Mouse (Mus musculus): ENCODE data around the gene B4galt2. TPM values are rescaled to one million over a fixed set of nuclear protein-coding genes. Genes with fewer than 3 reads are reported as not detected.

B4galt2 gene
- polyA plus RNA-seq, 1 experiment, result 0.23 TPM

GRCm38 (mm10) chr4:117837271-117837670, 46.0 kb downstream of the B4galt2 start:
- TF ChIP-seq TAL1 (IDR thresholded peaks at IDR 0.05; ENCODE audit: low read length), result no peak
- TF ChIP-seq GATA1 (IDR thresholded peaks at IDR 0.05; ENCODE audit: low read length), result no peak
- peaks cover 70% of the 10 kb centered on the region for H3K36me3 ChIP-seq (ENCODE audit: control insufficient read depth)
- peaks cover 84% of the 10 kb centered on the region for H3K4me1 ChIP-seq (ENCODE audit: control insufficient read depth)
- H3K9me3 ChIP-seq (ENCODE audit: control insufficient read depth, low read length), result no peaks in the 10 kb centered on the region
- no peaks in the 10 kb centered on the region for H3K27me3 ChIP-seq (ENCODE audit: control insufficient read depth)
- H3K4me3 ChIP-seq (replicated peaks), result peak overlapping the region; percentile 74

DNA sequence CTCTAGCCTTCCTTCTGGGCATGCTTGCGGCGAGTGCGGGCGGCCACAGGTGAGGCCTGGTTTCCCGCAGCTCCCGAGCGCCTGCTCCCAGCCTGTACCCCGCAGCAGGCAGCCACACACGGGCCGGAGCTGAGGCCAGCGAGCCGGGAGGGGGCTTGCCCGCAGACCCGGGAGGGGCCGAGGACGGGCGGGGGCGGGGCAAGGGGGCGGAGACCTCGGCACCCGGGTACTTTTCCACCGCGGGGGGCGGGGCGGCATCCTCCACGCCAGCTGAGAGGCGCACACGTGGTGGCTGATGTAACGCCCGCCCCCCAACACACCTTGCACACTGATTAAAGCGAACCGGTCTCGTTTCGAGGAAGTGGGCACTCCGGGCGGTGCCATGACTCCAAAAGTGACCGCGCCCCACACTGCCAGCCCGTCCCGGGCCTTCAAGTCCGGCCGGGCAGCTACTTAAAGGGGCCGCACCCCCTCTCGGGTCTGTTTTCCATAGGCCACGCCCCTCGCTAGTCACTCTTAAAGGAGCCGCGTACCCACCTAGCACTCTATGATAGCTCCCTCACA, 47.0 kb downstream of the B4galt2 start:
- H3K4me1 ChIP-seq (ENCODE audit: control insufficient read depth), result peaks cover 84% of the 10 kb centered on the region
- no peaks in the 10 kb centered on the region for H3K27me3 ChIP-seq (ENCODE audit: control insufficient read depth)
- H3K36me3 ChIP-seq (ENCODE audit: control insufficient read depth), result peaks cover 65% of the 10 kb centered on the region
- no peaks in the 10 kb centered on the region for H3K9me3 ChIP-seq (ENCODE audit: control insufficient read depth, low read length)
- TF ChIP-seq GATA1 (IDR thresholded peaks at IDR 0.05; ENCODE audit: low read length), result no peak
- no peak for TF ChIP-seq TAL1 (IDR thresholded peaks at IDR 0.05; ENCODE audit: low read length)
- peak overlapping the region; percentile 74 for H3K4me3 ChIP-seq (replicated peaks)

GRCm38 (mm10) chr4:117835531-117836111, 47.7 kb downstream of the B4galt2 start:
- Histone ChIP-seq H3K4me3 (replicated peaks) (peak overlapping the region; percentile 74), H3K4me1 (ENCODE audit: control insufficient read depth) (peaks cover 84% of the 10 kb centered on the region), H3K27me3 (ENCODE audit: control insufficient read depth) (no peaks in the 10 kb centered on the region), H3K9me3 (ENCODE audit: control insufficient read depth, low read length) (no peaks in the 10 kb centered on the region), H3K36me3 (ENCODE audit: control insufficient read depth) (peaks cover 65% of the 10 kb centered on the region)
- TF ChIP-seq TAL1 (IDR thresholded peaks at IDR 0.05; ENCODE audit: low read length), result peak; percentile 74
- TF ChIP-seq GATA1 (IDR thresholded peaks at IDR 0.05; ENCODE audit: low read length), result peak; percentile 78

GRCm38 (mm10) chr4:117834845-117835530, 48.3 kb downstream of the B4galt2 start:
- H3K9me3 ChIP-seq (ENCODE audit: control insufficient read depth, low read length), result no peaks in the 10 kb centered on the region
- H3K4me3 ChIP-seq (replicated peaks), result peak overlapping the region; percentile 74
- no peaks in the 10 kb centered on the region for H3K27me3 ChIP-seq (ENCODE audit: control insufficient read depth)
- H3K36me3 ChIP-seq (ENCODE audit: control insufficient read depth), result peaks cover 60% of the 10 kb centered on the region
- TF ChIP-seq GATA1 (IDR thresholded peaks at IDR 0.05; ENCODE audit: low read length), result no peak
- TF ChIP-seq TAL1 (IDR thresholded peaks at IDR 0.05; ENCODE audit: low read length), result no peak
- peaks cover 84% of the 10 kb centered on the region for H3K4me1 ChIP-seq (ENCODE audit: control insufficient read depth)

GRCm38 (mm10) chr4:117834457-117834844, 48.8 kb downstream of the B4galt2 start, which contains the start of gene Slc6a9:
TSS of gene Slc6a9 (plus strand) at chr4:117834506.
- TF ChIP-seq GATA1 (IDR thresholded peaks at IDR 0.05; ENCODE audit: low read length), result no peak
- no peak for TF ChIP-seq TAL1 (IDR thresholded peaks at IDR 0.05; ENCODE audit: low read length)
- Histone ChIP-seq H3K4me3 (replicated peaks) (peak within 1 kb of the TSS; percentile 74), H3K36me3 (ENCODE audit: control insufficient read depth) (peaks cover 55% of the 10 kb centered on the region), H3K27me3 (ENCODE audit: control insufficient read depth) (no peaks in the 10 kb centered on the region), H3K9me3 (ENCODE audit: control insufficient read depth, low read length) (no peaks in the 10 kb centered on the region), H3K4me1 (ENCODE audit: control insufficient read depth) (peaks cover 84% of the 10 kb centered on the region)

DNA sequence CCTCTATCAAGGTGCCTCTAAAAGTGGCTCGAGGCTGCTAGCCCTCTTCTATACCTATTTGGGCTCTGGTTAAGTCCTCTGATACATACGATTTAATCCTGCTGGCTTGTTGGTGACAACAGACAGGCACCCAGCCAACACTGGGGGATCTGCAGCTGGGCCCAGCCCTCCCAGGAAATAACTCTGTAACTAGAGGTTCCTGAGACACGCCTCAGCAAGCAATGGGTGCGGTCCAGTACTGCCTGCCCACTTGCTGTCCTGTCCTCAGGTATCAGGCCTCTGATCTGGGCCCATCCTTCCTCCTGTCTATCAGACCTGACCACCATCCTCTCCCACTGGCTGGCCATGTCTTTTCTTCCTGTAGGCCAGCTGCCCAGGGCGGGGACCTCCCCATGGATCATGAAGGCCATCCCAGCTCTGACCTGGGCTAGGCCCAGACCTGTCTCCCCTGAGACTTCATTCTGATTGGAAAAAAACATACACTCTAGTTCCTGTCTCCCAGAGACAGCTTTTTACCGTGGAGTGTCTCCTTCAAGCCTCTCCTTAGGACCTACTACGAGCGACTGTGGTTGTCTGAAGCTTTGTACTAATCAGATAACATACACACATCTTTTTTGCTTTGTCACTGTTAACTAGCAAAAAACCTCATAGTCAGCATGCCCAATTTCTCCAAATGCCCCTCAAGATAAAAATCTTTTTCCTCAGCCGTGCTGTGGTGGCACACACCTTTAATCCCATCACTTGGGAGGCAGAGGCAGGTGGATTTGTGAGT, 51.2 kb downstream of the B4galt2 start:
- peaks cover 77% of the 10 kb centered on the region for H3K4me1 ChIP-seq (ENCODE audit: control insufficient read depth)
- H3K4me3 ChIP-seq (replicated peaks), result peak overlapping the region; percentile 61
- no peaks in the 10 kb centered on the region for H3K9me3 ChIP-seq (ENCODE audit: control insufficient read depth, low read length)
- peaks cover 31% of the 10 kb centered on the region for H3K36me3 ChIP-seq (ENCODE audit: control insufficient read depth)
- TF ChIP-seq GATA1 (IDR thresholded peaks at IDR 0.05; ENCODE audit: low read length) (peak; percentile 91), TAL1 (IDR thresholded peaks at IDR 0.05; ENCODE audit: low read length) (no peak; the same call in 2 of the 3 replicates)
- peaks cover 21% of the 10 kb centered on the region for H3K27me3 ChIP-seq (ENCODE audit: control insufficient read depth)

DNA sequence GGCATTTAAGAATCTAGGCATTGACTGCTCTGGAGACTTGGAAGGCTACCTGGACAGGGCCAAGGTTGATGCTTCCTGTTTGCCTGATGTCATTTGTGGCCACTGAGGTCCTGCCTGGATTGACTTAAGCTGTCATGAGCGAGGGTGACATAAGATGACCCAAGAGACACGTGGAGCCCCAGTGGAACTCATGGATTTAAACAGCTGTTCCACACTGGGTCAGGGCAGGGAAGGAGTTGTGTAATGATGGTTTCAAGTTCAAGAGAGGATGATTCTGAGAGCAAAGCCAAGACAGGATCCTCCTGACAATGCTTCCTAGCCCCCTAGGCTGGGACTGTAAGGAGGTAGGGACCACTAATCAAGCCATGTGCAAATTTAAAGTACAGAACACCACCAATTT, 51.8 kb downstream of the B4galt2 start:
- H3K4me3 ChIP-seq (replicated peaks), result peak overlapping the region; percentile 61
- peaks cover 72% of the 10 kb centered on the region for H3K4me1 ChIP-seq (ENCODE audit: control insufficient read depth)
- peaks cover 25% of the 10 kb centered on the region for H3K36me3 ChIP-seq (ENCODE audit: control insufficient read depth)
- TF ChIP-seq GATA1 (IDR thresholded peaks at IDR 0.05; ENCODE audit: low read length), result no peak
- no peak for TF ChIP-seq TAL1 (IDR thresholded peaks at IDR 0.05; ENCODE audit: low read length)
- H3K27me3 ChIP-seq (ENCODE audit: control insufficient read depth), result peaks cover 27% of the 10 kb centered on the region
- H3K9me3 ChIP-seq (ENCODE audit: control insufficient read depth, low read length), result no peaks in the 10 kb centered on the region

DNA sequence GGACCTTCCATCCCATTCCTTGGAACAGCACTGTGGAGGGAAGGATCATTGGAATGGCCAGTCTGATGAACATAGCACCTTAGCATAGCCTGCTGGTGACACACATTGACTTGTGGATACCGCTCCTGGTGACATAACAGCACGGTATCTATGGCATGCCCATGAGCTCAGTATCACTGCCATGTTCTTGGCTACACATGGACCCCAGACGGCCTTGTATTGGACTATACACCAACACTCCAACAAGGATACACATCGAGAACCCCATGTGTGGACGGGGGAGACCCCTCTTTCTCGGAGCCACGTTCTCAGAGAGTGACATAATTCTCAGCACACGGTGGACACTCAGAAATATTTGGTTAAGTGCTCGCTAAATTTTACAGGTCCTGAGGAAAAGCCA, 52.5 kb downstream of the B4galt2 start:
- no peaks in the 10 kb centered on the region for H3K9me3 ChIP-seq (ENCODE audit: control insufficient read depth, low read length)
- TF ChIP-seq TAL1 (IDR thresholded peaks at IDR 0.05; ENCODE audit: low read length) (no peak), GATA1 (IDR thresholded peaks at IDR 0.05; ENCODE audit: low read length) (no peak)
- peak overlapping the region; percentile 61 for H3K4me3 ChIP-seq (replicated peaks)
- H3K4me1 ChIP-seq (ENCODE audit: control insufficient read depth), result peaks cover 72% of the 10 kb centered on the region
- H3K36me3 ChIP-seq (ENCODE audit: control insufficient read depth), result peaks cover 19% of the 10 kb centered on the region
- peaks cover 34% of the 10 kb centered on the region for H3K27me3 ChIP-seq (ENCODE audit: control insufficient read depth)

Data from erythroblast, embryonic 14.5 days (primary cell).